Mouse (Mus musculus) kidney, adult 2 months (tissue): ENCODE measurements around the gene Ttc9c. TPM values are rescaled to one million over a fixed set of nuclear protein-coding genes. Genes with fewer than 3 reads are reported as not detected.

Experiments used
- DNase-seq: peaks from one replicate; pipeline ENCODE4 v3.0.0; 2021
- H3K27ac ChIP-seq: fragments of 200-500 bp; 2 replicates; pipeline ENCODE4 v1.5.1; 2012; ENCODE audit warnings: low read depth, low read length, control low read depth, inconsistent platforms; ENCODE audit not compliant: insufficient read depth
- H3K27me3 ChIP-seq: fragments of 200-500 bp; replicated peaks from 2 replicates; pipeline ENCODE4 v1.6.1; 2012; ENCODE audit warnings: mild to moderate bottlenecking, moderate library complexity, low read length, inconsistent platforms; ENCODE audit not compliant: control insufficient read depth, insufficient read depth
- H3K36me3 ChIP-seq: fragments of 200-500 bp; 2 replicates; pipeline ENCODE4 v1.6.1; 2012; ENCODE audit warnings: mild to moderate bottlenecking, moderate library complexity, low read length, inconsistent platforms; ENCODE audit not compliant: control insufficient read depth, insufficient read depth
- H3K4me1 ChIP-seq: fragments of 200-500 bp; 2 replicates; pipeline ENCODE4 v1.6.1; 2011; ENCODE audit warnings: low read length; ENCODE audit not compliant: control insufficient read depth, insufficient read depth
- H3K4me3 ChIP-seq: fragments of 200-500 bp; 2 replicates; pipeline ENCODE4 v1.5.1; 2011; ENCODE audit warnings: mild to moderate bottlenecking, low read depth, low read length, control low read depth; ENCODE audit not compliant: insufficient read depth
- CTCF ChIP-seq: fragments of 200-500 bp; conservative IDR thresholded peaks from 2 replicates; pipeline ENCODE4 v1.5.1; 2011; ENCODE audit warnings: low read depth, mild to moderate bottlenecking, control low read depth, low read length, moderate library complexity, mixed read lengths; ENCODE audit not compliant: insufficient read depth, insufficient read length
- POLR2A ChIP-seq: fragments of 200-500 bp; IDR thresholded peaks from one replicate; pipeline ENCODE4 v1.6.1; 2011; ENCODE audit warnings: low read depth, low read length, control low read depth
- WGBS: fragments of 180-500 bp; shearing (Covaris S2); methylation state at CpG from one replicate; pipeline ENCODE4 v1.1.7; 2018; 5-methylcytosine and 5-hydroxymethylcytosine counted together
- polyA plus RNA-seq: library from polyadenylated mRNA; depleted of rRNA; stranded (reverse); fragments of >200 nt; gene quantifications from 2 replicates; pipeline ENCODE4 v1.2.3, GENCODE M21; 2012

The Ttc9c gene
- polyA plus RNA-seq, 1 experiment = 18.7 TPM

GRCm38 (mm10) chr19:8850402-8850901 is 31.3 kb upstream of the Ttc9c start, which contains the start of gene Lrrn4cl:
Gene Lrrn4cl (plus strand): TSS chr19:8850768.
- Histone ChIP-seq H3K27ac (no peak within 1 kb of the TSS), H3K4me3 (no peak within 1 kb of the TSS), H3K36me3 (peaks cover 1% of the 10 kb centered on the region; the same call in 1 of the 2 replicates), H3K27me3 (no peaks in the 10 kb centered on the region), H3K4me1 (no peaks in the 10 kb centered on the region)
- DNase-seq = peak; percentile 30
- 17% methylated on average over 7 of the region's 7 CpGs for WGBS
- TF ChIP-seq POLR2A = no peak
- no peak for TF ChIP-seq CTCF

- Histone ChIP-seq H3K27me3 (no peaks in the 10 kb centered on the region), H3K4me1 (no peaks in the 10 kb centered on the region), H3K4me3 (no peak overlapping the region), H3K36me3 (peaks cover 1% of the 10 kb centered on the region; the same call in 1 of the 2 replicates), H3K27ac (no peak overlapping the region)
- no peak for DNase-seq
- no peak for TF ChIP-seq POLR2A
- TF ChIP-seq CTCF = no peak
- WGBS = 53% methylated on average over 5 of the region's 5 CpGs
These were observed 29.2 kb upstream of the Ttc9c start for GRCm38 (mm10) chr19:8848356-8848755.

GRCm38 (mm10) chr19:8844371-8845129 is 25.4 kb upstream of the Ttc9c start:
- H3K27me3 ChIP-seq = no peaks in the 10 kb centered on the region
- WGBS = 62% methylated on average over 5 of the region's 5 CpGs
- peak; percentile 65 for TF ChIP-seq CTCF
- TF ChIP-seq POLR2A = no peak
- peak; percentile 83 for DNase-seq
- H3K27ac ChIP-seq = no peak overlapping the region
- no peak overlapping the region for H3K4me3 ChIP-seq
- peaks cover 15% of the 10 kb centered on the region for H3K4me1 ChIP-seq
- peaks cover 1% of the 10 kb centered on the region; the same call in 1 of the 2 replicates for H3K36me3 ChIP-seq

- H3K27ac ChIP-seq = no peak overlapping the region
- H3K4me1 ChIP-seq = peaks cover 20% of the 10 kb centered on the region
- H3K4me3 ChIP-seq = no peak overlapping the region
- peaks cover 1% of the 10 kb centered on the region; the same call in 1 of the 2 replicates for H3K36me3 ChIP-seq
- TF ChIP-seq CTCF (no peak), POLR2A (no peak)
- 91% methylated on average over 6 of the region's 6 CpGs for WGBS
- H3K27me3 ChIP-seq = no peaks in the 10 kb centered on the region
- no peak for DNase-seq
These were observed 23.8 kb upstream of the Ttc9c start for GRCm38 (mm10) chr19:8842961-8843360.

GRCm38 (mm10) chr19:8841012-8841411 is 21.9 kb upstream of the Ttc9c start:
- 0 out of 2 replicates have a peak overlapping the region, but pooled peaks have one; percentile 71 for H3K27ac ChIP-seq
- 81% methylated on average over 7 of the region's 7 CpGs for WGBS

GRCm38 (mm10) chr19:8839908-8840791 is 21.0 kb upstream of the Ttc9c start:
- 20% methylated on average over 29 of the region's 29 CpGs for WGBS
- Histone ChIP-seq H3K27ac (peak overlapping the region; percentile 71), H3K36me3 (no peaks in the 10 kb centered on the region; the same call in 1 of the 2 replicates), H3K4me1 (peaks cover 20% of the 10 kb centered on the region), H3K27me3 (no peaks in the 10 kb centered on the region), H3K4me3 (peak overlapping the region; percentile 95)
- DNase-seq = peak; percentile 90
- no peak for TF ChIP-seq CTCF
- TF ChIP-seq POLR2A = peak; percentile 23

More at GRCm38 (mm10) chr19:8841012-8841411, 21.9 kb upstream of the Ttc9c start:
- H3K4me3 ChIP-seq = peak overlapping the region; percentile 95
- peaks cover 20% of the 10 kb centered on the region for H3K4me1 ChIP-seq
- no peaks in the 10 kb centered on the region for H3K27me3 ChIP-seq
- DNase-seq = no peak
- TF ChIP-seq POLR2A (no peak), CTCF (no peak)
- H3K36me3 ChIP-seq = no peaks in the 10 kb centered on the region; the same call in 1 of the 2 replicates
